Mouse (Mus musculus) midbrain, embryonic 14.5 days (tissue): ENCODE measurements around the gene Mlec. TPM values are rescaled to one million over a fixed set of nuclear protein-coding genes. Genes with fewer than 3 reads are reported as not detected.
"Not testable (repeated sequence)": the region's sequence is repeated elsewhere in the genome, so short reads cannot be mapped to it uniquely, and the experiment has no call there.

Experiments used
- ATAC-seq: fragments of 200-750 bp; cut with Nextera tagmentation; 2 replicates; pipeline ENCODE4 v1.8.0; 2017; ENCODE audit warnings: moderate number of reproducible peaks, moderate library complexity; ENCODE audit not compliant: low FRiP score, low TSS enrichment
- DNase-seq: peaks from one replicate; pipeline ENCODE4 v3.0.0-alpha.2; 2015
- H3K27ac ChIP-seq: fragments of 300-500 bp; sonication (generic); replicated peaks from 2 replicates; pipeline ENCODE4 v1.5.1; 2014; ENCODE audit warnings: mild to moderate bottlenecking, low read depth, low read length, moderate library complexity
- H3K27me3 ChIP-seq: fragments of 300-500 bp; sonication (generic); 2 replicates; pipeline ENCODE4 v1.6.1; 2014; ENCODE audit warnings: low read length, control low read depth, mixed read lengths; ENCODE audit not compliant: control insufficient read depth, insufficient read depth
- H3K36me3 ChIP-seq: fragments of 300-500 bp; sonication (generic); 2 replicates; pipeline ENCODE4 v1.6.1; 2014; ENCODE audit warnings: low read length, control low read depth; ENCODE audit not compliant: control insufficient read depth, insufficient read depth
- H3K4me1 ChIP-seq: fragments of 300-500 bp; sonication (generic); 2 replicates; pipeline ENCODE4 v1.6.1; 2014; ENCODE audit warnings: mild to moderate bottlenecking, antibody characterized with exemption, low read length, control low read depth; ENCODE audit not compliant: control insufficient read depth, insufficient read depth
- H3K4me2 ChIP-seq: fragments of 300-500 bp; sonication (generic); 2 replicates; pipeline ENCODE4 v1.6.1; 2014; ENCODE audit warnings: mild to moderate bottlenecking, low read length, moderate library complexity
- H3K4me3 ChIP-seq: fragments of 300-500 bp; sonication (generic); replicated peaks from 2 replicates; pipeline ENCODE4 v1.5.1; 2014; ENCODE audit warnings: low read depth, low read length
- H3K9ac ChIP-seq: fragments of 300-500 bp; sonication (generic); replicated peaks from 2 replicates; pipeline ENCODE4 v1.6.1; 2014; ENCODE audit warnings: mild to moderate bottlenecking, low read length, moderate library complexity
- H3K9me3 ChIP-seq: fragments of 300-500 bp; sonication (generic); 2 replicates; pipeline ENCODE4 v1.6.1; 2016; ENCODE audit warnings: low read length, control low read depth, mixed read lengths; ENCODE audit not compliant: control insufficient read depth
- WGBS: fragments of 180-500 bp; shearing (Covaris S2); extraction: QIAGEN DNeasy Blood & Tissue Kit; methylation state at CpG from one replicate; pipeline ENCODE4 v1.1.7; 2014; 5-methylcytosine and 5-hydroxymethylcytosine counted together
- polyA plus RNA-seq: library from polyadenylated mRNA; unstranded; fragments of >200 nt; fragmentation: Nextera tagmentation; extraction: Ambion mirVana; gene quantifications from 2 replicates; pipeline ENCODE4 v1.2.1, GENCODE M21; 2014

The Mlec gene
- polyA plus RNA-seq, 1 experiment from 2014 or later = 18.6 TPM

GRCm38 (mm10) chr5:115149675-115150459, 8.1 kb downstream of the Mlec start:
- ATAC-seq = no peak
- peaks cover 53% of the 10 kb centered on the region for H3K36me3 ChIP-seq

GRCm38 (mm10) chr5:115148872-115149271, 9.1 kb downstream of the Mlec start:
- no CpG with 5 or more reads among the region's 1 CpGs for WGBS
- H3K36me3 ChIP-seq = peaks cover 62% of the 10 kb centered on the region

More at GRCm38 (mm10) chr5:115149675-115150459, 8.1 kb downstream of the Mlec start:
- peaks cover 6% of the 10 kb centered on the region for H3K4me1 ChIP-seq
- H3K4me2 ChIP-seq = no peak overlapping the region
- DNase-seq = no peak
- H3K4me3 ChIP-seq = no peak overlapping the region
- 97% methylated on average over 14 of the region's 14 CpGs for WGBS
- H3K27me3 ChIP-seq = no peaks in the 10 kb centered on the region
- H3K27ac ChIP-seq = no peak overlapping the region
- H3K9me3 ChIP-seq = no peaks in the 10 kb centered on the region
- no peak overlapping the region for H3K9ac ChIP-seq

GRCm38 (mm10) chr5:115148378-115148777, 9.6 kb downstream of the Mlec start:
- Histone ChIP-seq H3K36me3 (peaks cover 63% of the 10 kb centered on the region), H3K4me1 (no peaks in the 10 kb centered on the region), H3K4me2 (no peak overlapping the region), H3K27ac (no peak overlapping the region), H3K9me3 (no peaks in the 10 kb centered on the region), H3K27me3 (no peaks in the 10 kb centered on the region), H3K4me3 (no peak overlapping the region), H3K9ac (no peak overlapping the region)
- DNase-seq = no peak
- WGBS = 96% methylated on average over 8 of the region's 8 CpGs
- no peak for ATAC-seq

More at GRCm38 (mm10) chr5:115148872-115149271, 9.1 kb downstream of the Mlec start:
- H3K4me1 ChIP-seq, ATAC-seq, H3K9me3 ChIP-seq, DNase-seq, H3K27me3 ChIP-seq, H3K27ac ChIP-seq, H3K4me2 ChIP-seq, H3K9ac ChIP-seq, H3K4me3 ChIP-seq: not testable (repeated sequence)

GRCm38 (mm10) chr5:115147388-115147787, 10.6 kb downstream of the Mlec start:
- Histone ChIP-seq H3K9me3 (no peaks in the 10 kb centered on the region), H3K4me3 (no peak overlapping the region), H3K27me3 (no peaks in the 10 kb centered on the region), H3K4me1 (no peaks in the 10 kb centered on the region), H3K4me2 (no peak overlapping the region), H3K36me3 (peaks cover 63% of the 10 kb centered on the region), H3K9ac (no peak overlapping the region), H3K27ac (no peak overlapping the region)
- 85% methylated on average over 3 of the region's 3 CpGs for WGBS
- no peak for DNase-seq
- no peak for ATAC-seq

- Histone ChIP-seq H3K9ac (no peak overlapping the region), H3K4me2 (no peak overlapping the region), H3K27ac (no peak overlapping the region), H3K27me3 (no peaks in the 10 kb centered on the region), H3K9me3 (no peaks in the 10 kb centered on the region), H3K4me3 (no peak overlapping the region), H3K4me1 (no peaks in the 10 kb centered on the region), H3K36me3 (peaks cover 63% of the 10 kb centered on the region)
- DNase-seq (no peak), ATAC-seq (no peak)
These were observed 11.2 kb downstream of the Mlec start for GRCm38 (mm10) chr5:115146747-115147130.

GRCm38 (mm10) chr5:115145976-115146746, 11.8 kb downstream of the Mlec start:
- Histone ChIP-seq H3K9me3 (no peaks in the 10 kb centered on the region), H3K36me3 (peaks cover 63% of the 10 kb centered on the region), H3K4me2 (no peak overlapping the region), H3K27me3 (no peaks in the 10 kb centered on the region), H3K27ac (no peak overlapping the region), H3K4me1 (no peaks in the 10 kb centered on the region), H3K9ac (no peak overlapping the region), H3K4me3 (no peak overlapping the region)
- DNase-seq (no peak), ATAC-seq (no peak)
- WGBS = 84% methylated on average over 6 of the region's 6 CpGs

GRCm38 (mm10) chr5:115145253-115145968, 12.6 kb downstream of the Mlec start:
- Histone ChIP-seq H3K27ac (no peak overlapping the region), H3K27me3 (no peaks in the 10 kb centered on the region), H3K4me3 (no peak overlapping the region), H3K9ac (no peak overlapping the region), H3K9me3 (no peaks in the 10 kb centered on the region), H3K4me1 (no peaks in the 10 kb centered on the region), H3K4me2 (no peak overlapping the region), H3K36me3 (peaks cover 57% of the 10 kb centered on the region)
- WGBS = 78% methylated on average over 11 of the region's 11 CpGs
- no peak for ATAC-seq
- DNase-seq = no peak

GRCm38 (mm10) chr5:115144471-115144870, 13.5 kb downstream of the Mlec start:
- Histone ChIP-seq H3K4me1 (no peaks in the 10 kb centered on the region), H3K36me3 (peaks cover 47% of the 10 kb centered on the region), H3K4me3 (no peak overlapping the region), H3K4me2 (no peak overlapping the region), H3K27me3 (no peaks in the 10 kb centered on the region), H3K9ac (no peak overlapping the region), H3K27ac (no peak overlapping the region), H3K9me3 (no peaks in the 10 kb centered on the region)
- no peak for DNase-seq
- no peak for ATAC-seq
- 70% methylated on average over 6 of the region's 6 CpGs for WGBS
